Mouse (Mus musculus) hindbrain, postnatal 0 days (tissue): ENCODE measurements around the gene Pzp. TPM values are rescaled to one million over a fixed set of nuclear protein-coding genes. Genes with fewer than 3 reads are reported as not detected.

Experiments
- ATAC-seq: fragments of 200-750 bp; cut with Nextera tagmentation; 2 replicates; pipeline ENCODE4 v1.8.0; 2017; ENCODE audit warnings: mild to moderate bottlenecking, moderate TSS enrichment, moderate library complexity
- DNase-seq: peaks from one replicate; pipeline ENCODE4 v3.0.0-alpha.2; 2015; ENCODE audit warnings: low spot score
- H3K27ac ChIP-seq: fragments of 300-500 bp; sonication (generic); 2 replicates; pipeline ENCODE4 v1.5.1; 2014; ENCODE audit warnings: mild to moderate bottlenecking
- H3K27me3 ChIP-seq: fragments of 300-500 bp; sonication (generic); 2 replicates; pipeline ENCODE4 v1.6.1; 2014; ENCODE audit warnings: low read length, mixed read lengths; ENCODE audit not compliant: insufficient read depth
- H3K36me3 ChIP-seq: fragments of 300-500 bp; sonication (generic); 2 replicates; pipeline ENCODE4 v1.6.1; 2014; ENCODE audit warnings: low read length, mixed read lengths; ENCODE audit not compliant: insufficient read depth
- H3K4me1 ChIP-seq: fragments of 300-500 bp; sonication (generic); 2 replicates; pipeline ENCODE4 v1.6.1; 2014; ENCODE audit warnings: antibody characterized with exemption, low read length, mixed read lengths; ENCODE audit not compliant: insufficient read depth
- H3K4me2 ChIP-seq: fragments of 300-500 bp; sonication (generic); 2 replicates; pipeline ENCODE4 v1.6.1; 2014; ENCODE audit warnings: low read depth, mild to moderate bottlenecking, low read length, moderate library complexity, mixed read lengths
- H3K4me3 ChIP-seq: fragments of 300-500 bp; sonication (generic); 2 replicates; pipeline ENCODE4 v1.5.1; 2014; ENCODE audit warnings: low read length
- H3K9ac ChIP-seq: fragments of 300-500 bp; sonication (generic); replicated peaks from 2 replicates; pipeline ENCODE4 v1.6.1; 2014; ENCODE audit warnings: mild to moderate bottlenecking, low read length, moderate library complexity, mixed read lengths
- H3K9me3 ChIP-seq: fragments of 300-500 bp; sonication (generic); 2 replicates; pipeline ENCODE4 v1.6.1; 2016; ENCODE audit warnings: low read length, mixed read lengths
- CTCF ChIP-seq: IDR thresholded peaks from 2 replicates; pipeline ENCODE4 v1.5.1; 2016; ENCODE audit warnings: antibody characterized with exemption, control low read depth, low read depth
- WGBS: fragments of 180-500 bp; shearing (Covaris S2); extraction: QIAGEN DNeasy Blood & Tissue Kit; methylation state at CpG from one replicate; pipeline ENCODE4 v1.1.7; 2014; 5-methylcytosine and 5-hydroxymethylcytosine counted together
- polyA plus RNA-seq: library from polyadenylated mRNA; unstranded; fragments of >200 nt; fragmentation: Nextera tagmentation; extraction: Ambion mirVana; gene quantifications from 2 replicates; pipeline ENCODE4 v1.2.1, GENCODE M21; 2015
- total RNA-seq: library from RNA; depleted of rRNA; stranded (reverse); fragments of >200 nt; gene quantifications from 2 replicates; pipeline ENCODE4 v1.2.3, GENCODE M21; 2014

Gene Pzp
- total and polyA plus RNA-seq, 2 experiments from 2014 or later: 0.03 TPM; not detected in 1

- no peak overlapping the region for H3K4me3 ChIP-seq
- no peaks in the 10 kb centered on the region for H3K4me1 ChIP-seq
- H3K27me3 ChIP-seq: no peaks in the 10 kb centered on the region
- no peak overlapping the region for H3K4me2 ChIP-seq
- TF ChIP-seq CTCF: no peak
- H3K36me3 ChIP-seq: no peaks in the 10 kb centered on the region
- no peaks in the 10 kb centered on the region for H3K9me3 ChIP-seq
- DNase-seq (no peak), ATAC-seq (no peak)
- 38% methylated on average over 7 of the region's 7 CpGs for WGBS
- H3K27ac ChIP-seq: no peak overlapping the region
- no peak overlapping the region for H3K9ac ChIP-seq
These were observed 60.5 kb downstream of the Pzp start for GRCm38 (mm10) chr6:128466043-128466442.

DNA sequence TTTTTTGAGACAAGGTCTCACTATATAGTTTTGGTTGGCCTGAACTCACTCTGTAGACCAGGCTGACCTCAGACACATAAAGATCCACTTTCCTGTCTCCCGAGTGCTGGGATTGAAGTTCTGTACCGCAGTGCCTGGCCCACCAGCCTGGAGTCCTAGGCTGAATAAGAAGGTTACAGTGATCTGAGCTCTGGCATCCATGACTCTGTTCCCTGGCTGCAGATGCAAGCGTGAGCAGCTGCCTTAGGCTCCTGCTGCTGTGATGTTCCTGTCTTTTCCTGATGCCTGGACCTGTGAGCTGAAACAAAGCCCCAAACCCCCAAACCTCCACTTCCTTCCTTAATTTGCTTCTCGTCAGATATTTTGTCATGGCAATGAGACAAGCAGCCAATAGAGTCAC is 61.5 kb downstream of the Pzp start:
- H3K9me3 ChIP-seq: no peaks in the 10 kb centered on the region
- 86% methylated on average over 4 of the region's 4 CpGs for WGBS
- TF ChIP-seq CTCF: no peak

GRCm38 (mm10) chr6:128461606-128462005 is 64.9 kb downstream of the Pzp start:
- no peaks in the 10 kb centered on the region for H3K27me3 ChIP-seq
- no peak for TF ChIP-seq CTCF
- H3K9ac ChIP-seq: no peak overlapping the region
- H3K9me3 ChIP-seq: no peaks in the 10 kb centered on the region
- H3K4me3 ChIP-seq: no peak overlapping the region
- no peak overlapping the region for H3K4me2 ChIP-seq
- DNase-seq: no peak
- H3K27ac ChIP-seq: no peak overlapping the region
- H3K36me3 ChIP-seq: no peaks in the 10 kb centered on the region
- no peak for ATAC-seq
- no peaks in the 10 kb centered on the region for H3K4me1 ChIP-seq

More for the DNA sequence above, 61.5 kb downstream of the Pzp start:
- ATAC-seq (no peak), DNase-seq (no peak)
- Histone ChIP-seq H3K4me1 (no peaks in the 10 kb centered on the region), H3K4me2 (no peak overlapping the region), H3K36me3 (no peaks in the 10 kb centered on the region), H3K4me3 (no peak overlapping the region), H3K27ac (no peak overlapping the region), H3K27me3 (no peaks in the 10 kb centered on the region), H3K9ac (no peak overlapping the region)

DNA sequence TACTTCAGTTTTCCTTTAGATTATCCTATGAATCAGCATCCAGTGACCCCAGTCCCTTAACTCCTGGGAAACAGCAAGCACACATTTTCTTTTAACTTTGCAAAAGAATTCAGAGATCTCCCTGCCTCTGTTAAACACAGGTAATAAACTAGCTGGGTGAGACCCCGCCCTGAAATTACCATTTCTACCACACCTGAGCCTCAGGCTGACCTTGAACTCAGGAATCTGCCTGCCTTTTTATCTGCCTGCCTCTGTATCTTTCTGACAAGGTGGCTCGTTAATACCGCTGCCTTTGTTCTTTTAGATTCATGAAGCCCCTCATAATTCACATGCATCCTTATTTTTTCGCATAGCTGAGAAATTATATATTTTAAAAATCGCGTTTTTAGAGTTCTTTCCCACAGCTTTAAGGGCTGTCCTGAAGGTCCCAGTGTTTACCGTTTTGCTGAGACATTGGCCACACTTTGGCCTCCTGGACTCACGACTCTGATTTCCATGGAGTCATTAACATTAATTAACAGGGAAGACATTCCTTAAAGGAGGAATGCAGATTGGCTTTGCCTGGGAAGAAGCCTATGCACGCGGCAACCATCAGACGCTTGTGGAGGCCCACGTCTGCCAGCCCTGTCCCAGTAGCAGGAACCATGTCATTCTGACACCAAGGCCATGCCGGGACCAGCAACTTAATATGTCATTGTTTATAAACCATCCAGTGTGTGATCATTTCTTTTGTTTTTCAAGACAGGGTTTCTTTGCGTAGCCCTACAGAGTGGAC is 65.6 kb downstream of the Pzp start:
- TF ChIP-seq CTCF: no peak
- 76% methylated on average over 14 of the region's 14 CpGs for WGBS
- no peaks in the 10 kb centered on the region for H3K9me3 ChIP-seq
- H3K4me1 ChIP-seq: no peaks in the 10 kb centered on the region
- DNase-seq: no peak
- no peaks in the 10 kb centered on the region for H3K36me3 ChIP-seq
- H3K4me2 ChIP-seq: no peak overlapping the region
- no peaks in the 10 kb centered on the region for H3K27me3 ChIP-seq
- no peak for ATAC-seq
- no peak overlapping the region for H3K9ac ChIP-seq
- no peak overlapping the region for H3K27ac ChIP-seq
- no peak overlapping the region for H3K4me3 ChIP-seq

DNA sequence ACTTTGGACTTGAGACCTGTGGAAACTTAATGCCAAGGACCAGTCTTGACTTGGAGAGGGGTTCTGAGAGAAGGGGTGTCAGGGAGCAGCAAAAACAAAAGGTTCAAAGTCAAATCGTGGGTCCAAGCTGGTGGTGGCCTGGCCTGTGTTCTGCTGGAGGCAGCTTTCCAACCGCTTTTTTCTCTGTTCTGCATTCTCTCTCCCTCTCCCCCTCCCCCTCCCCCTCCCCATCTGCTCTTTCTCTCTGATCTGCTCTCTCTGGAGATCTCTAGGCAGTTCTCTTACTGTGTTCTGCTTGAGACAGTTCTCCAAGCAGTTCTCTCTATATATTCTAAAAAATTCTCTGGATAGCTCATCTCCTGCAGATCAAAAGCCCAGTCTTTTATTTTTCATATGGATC is 66.2 kb downstream of the Pzp start:
- DNase-seq (peak; percentile 10), ATAC-seq (no peak)
- H3K4me2 ChIP-seq: no peak overlapping the region
- 15% methylated on average over 2 of the region's 2 CpGs for whole genome bisulfite sequencing
- H3K36me3 ChIP-seq: no peaks in the 10 kb centered on the region
- no peak for TF ChIP-seq CTCF
- H3K27ac ChIP-seq: no peak overlapping the region
- H3K9me3 ChIP-seq: no peaks in the 10 kb centered on the region
- no peaks in the 10 kb centered on the region for H3K27me3 ChIP-seq
- no peaks in the 10 kb centered on the region for H3K4me1 ChIP-seq
- no peak overlapping the region for H3K9ac ChIP-seq
- no peak overlapping the region for H3K4me3 ChIP-seq

- no peaks in the 10 kb centered on the region for H3K4me1 ChIP-seq
- no peak overlapping the region for H3K4me2 ChIP-seq
- no peak overlapping the region for H3K4me3 ChIP-seq
- no peaks in the 10 kb centered on the region for H3K36me3 ChIP-seq
- H3K9me3 ChIP-seq: no peaks in the 10 kb centered on the region
- H3K27ac ChIP-seq: no peak overlapping the region
- no peak for DNase-seq
- no peak for ATAC-seq
- no peak overlapping the region for H3K9ac ChIP-seq
- no peak for TF ChIP-seq CTCF
- WGBS: 74% methylated on average over 5 of the region's 5 CpGs
- no peaks in the 10 kb centered on the region for H3K27me3 ChIP-seq
These were observed 69.3 kb downstream of the Pzp start for GRCm38 (mm10) chr6:128457186-128457585.

DNA sequence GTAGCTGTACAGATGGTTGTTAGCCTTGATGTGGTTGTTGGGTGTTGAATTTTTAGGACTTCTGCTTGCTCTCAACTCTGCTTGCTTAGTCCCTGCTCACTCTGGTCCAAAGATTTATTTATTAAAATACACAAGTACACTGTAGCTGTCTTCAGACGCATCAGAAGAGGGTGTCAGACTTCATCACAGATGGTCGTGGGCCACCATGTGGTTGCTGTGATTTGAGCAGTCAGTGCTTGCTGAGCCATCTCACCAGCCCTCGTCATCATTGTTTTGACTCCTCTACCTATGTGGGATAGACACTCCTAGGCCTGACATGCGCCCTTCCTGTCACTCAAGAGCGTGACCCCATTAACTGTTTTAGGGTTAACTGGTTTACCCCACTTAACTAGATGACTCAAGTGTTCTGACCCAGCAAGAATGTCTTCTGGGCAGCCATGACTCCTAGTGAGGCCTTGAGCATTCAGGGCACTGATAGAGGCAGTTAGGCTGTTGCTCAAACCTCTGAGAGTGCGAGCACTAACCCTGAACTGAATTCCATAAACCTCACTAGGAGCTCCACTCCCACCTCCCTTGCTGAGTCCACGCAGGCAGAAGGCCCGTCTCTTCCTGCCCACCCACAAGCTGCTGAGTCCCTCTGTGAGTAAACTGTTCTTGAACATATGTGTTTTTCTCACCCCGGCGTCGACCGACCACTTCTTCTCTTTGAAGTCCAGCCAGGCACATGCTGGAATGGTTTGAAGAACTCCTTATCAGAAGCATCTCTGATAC is 70.5 kb downstream of the Pzp start:
- H3K9ac ChIP-seq: no peak overlapping the region
- no peak overlapping the region for H3K4me3 ChIP-seq
- H3K27ac ChIP-seq: no peak overlapping the region
- H3K4me1 ChIP-seq: no peaks in the 10 kb centered on the region
- no peaks in the 10 kb centered on the region for H3K9me3 ChIP-seq
- DNase-seq (no peak), ATAC-seq (no peak)
- no peak for TF ChIP-seq CTCF
- 84% methylated on average over 12 of the region's 12 CpGs for WGBS
- H3K27me3 ChIP-seq: no peaks in the 10 kb centered on the region
- no peaks in the 10 kb centered on the region for H3K36me3 ChIP-seq
- H3K4me2 ChIP-seq: no peak overlapping the region
